Mouse (Mus musculus) bone marrow, adult 2 months (tissue): ENCODE measurements around the gene Apol7a.

Experiments
- CTCF ChIP-seq: fragments of 200-500 bp; IDR thresholded peaks from 2 replicates; pipeline ENCODE4 v1.5.1; 2011; ENCODE audit warnings: low read length, control low read depth; ENCODE audit not compliant: control insufficient read depth, insufficient read depth
- POLR2A ChIP-seq: fragments of 200-500 bp; IDR thresholded peaks from 2 replicates; pipeline ENCODE4 v1.6.1; 2011; ENCODE audit warnings: low read depth, mild to moderate bottlenecking, control low read depth, low read length, borderline replicate concordance; ENCODE audit not compliant: control insufficient read depth

GRCm38 (mm10) chr15:77350117-77350516, 48.8 kb downstream of the Apol7a start:
- TF ChIP-seq CTCF (no peak), POLR2A (no peak)
